Mouse (Mus musculus): ENCODE data around the gene Crhr2. TPM values are rescaled to one million over a fixed set of nuclear protein-coding genes. Genes with fewer than 3 reads are reported as not detected.

Gene Crhr2
- 0.35 and 0.63 TPM in 2 replicates for polyA plus RNA-seq (2015; fragmentation: Nextera tagmentation; extraction: Ambion mirVana)

DNA sequence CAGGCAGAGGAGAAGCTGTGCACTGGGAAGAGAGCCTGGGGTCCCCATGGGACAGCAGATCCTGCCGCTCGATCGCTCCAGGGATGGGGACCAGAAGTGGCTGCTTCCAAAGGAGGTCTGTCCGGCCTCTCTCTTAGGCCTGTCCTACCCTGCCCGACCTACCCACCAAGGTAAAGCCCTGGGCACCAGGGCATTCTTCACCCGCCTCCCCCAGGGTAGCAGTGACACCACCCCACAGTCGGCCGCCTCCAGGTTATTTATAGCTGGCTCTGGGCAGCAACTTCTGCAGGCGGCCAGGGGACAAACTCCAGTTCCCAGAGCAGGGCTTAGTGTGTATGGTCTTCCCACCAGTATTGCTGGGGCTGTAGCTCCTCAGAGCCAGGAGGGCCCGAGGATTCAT is at the start of gene Crhr2:
Gene Crhr2, minus strand, starts transcription at position 223 of the 400 bp plus-strand sequence.
- WGBS = 76% methylated on average over 10 of the region's 10 CpGs
- Histone ChIP-seq H3K4me1 (no peaks in the 10 kb centered on the region), H3K4me3 (replicated peaks) (no peak within 1 kb of the TSS), H3K4me2 (no peak within 1 kb of the TSS), H3K36me3 (no peaks in the 10 kb centered on the region), H3K27ac (no peak within 1 kb of the TSS), H3K9ac (no peak within 1 kb of the TSS), H3K27me3 (replicated peaks) (no peaks in the 10 kb centered on the region), H3K9me3 (no peaks in the 10 kb centered on the region)
- ATAC-seq (ENCODE audit: insufficient read depth, low FRiP score, low read depth) = no peak

DNA sequence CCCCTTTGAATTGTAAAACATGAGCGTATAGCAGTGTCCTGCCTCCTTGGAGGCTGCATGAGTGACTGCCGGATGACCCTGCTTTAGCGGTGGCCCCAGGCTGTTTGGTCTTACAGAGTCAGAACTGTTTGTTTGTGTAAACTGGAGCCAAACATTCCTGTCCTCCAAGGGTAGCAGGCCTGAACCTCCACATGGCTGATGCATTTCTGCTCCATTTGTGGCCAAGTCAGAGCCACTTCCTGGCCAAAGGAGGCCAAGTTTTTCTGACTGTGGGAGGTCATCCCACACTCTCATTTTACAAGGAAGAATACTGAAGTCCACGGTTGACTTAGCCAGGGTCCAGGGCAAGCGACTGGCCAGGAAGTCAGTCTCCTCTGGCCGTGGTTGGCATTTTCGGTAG is 46.7 kb upstream of the Crhr2 start:
- no peak for ATAC-seq (ENCODE audit: insufficient read depth, low FRiP score, low read depth)
- Histone ChIP-seq H3K4me3 (replicated peaks) (no peak overlapping the region), H3K9me3 (no peaks in the 10 kb centered on the region), H3K9ac (no peak overlapping the region), H3K36me3 (no peaks in the 10 kb centered on the region), H3K4me1 (no peaks in the 10 kb centered on the region), H3K27ac (no peak overlapping the region), H3K27me3 (replicated peaks) (no peaks in the 10 kb centered on the region), H3K4me2 (no peak overlapping the region)
- 68% methylated on average over 7 of the region's 7 CpGs for WGBS

DNA sequence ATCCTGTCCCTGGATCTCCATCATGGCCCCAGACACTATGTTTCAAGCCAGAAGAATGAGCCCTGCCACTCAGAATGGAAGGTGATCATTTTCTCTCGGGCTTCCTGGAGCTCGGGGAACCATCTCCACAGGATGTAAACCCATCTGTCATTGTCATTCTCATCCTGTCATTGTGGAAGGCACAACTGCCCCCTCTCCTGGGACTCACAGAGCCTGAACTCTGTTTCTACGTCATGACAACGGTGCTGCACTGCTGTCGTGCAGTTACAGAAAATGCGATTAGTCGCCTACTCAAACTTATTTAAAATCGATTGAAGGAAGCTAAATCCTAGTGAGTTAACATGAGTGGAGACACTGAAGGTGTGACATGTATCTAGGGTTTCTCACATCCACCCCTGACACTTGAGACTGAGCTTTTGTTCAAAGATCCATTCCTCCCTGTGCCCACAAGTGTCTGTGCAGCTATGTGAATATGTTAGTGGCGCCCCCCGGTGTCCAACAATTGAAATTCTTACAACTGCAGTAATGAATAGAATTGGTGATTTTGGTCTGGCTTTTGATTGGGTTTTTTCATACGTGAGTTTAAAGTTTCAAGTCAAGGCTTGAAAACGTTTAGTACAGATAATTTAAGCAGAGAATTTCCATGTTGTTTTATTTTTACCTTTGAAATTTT is 44.4 kb upstream of the Crhr2 start:
- Histone ChIP-seq H3K4me1 (no peaks in the 10 kb centered on the region), H3K4me3 (replicated peaks) (no peak overlapping the region), H3K27me3 (replicated peaks) (no peaks in the 10 kb centered on the region), H3K9me3 (no peaks in the 10 kb centered on the region), H3K27ac (no peak overlapping the region), H3K36me3 (no peaks in the 10 kb centered on the region), H3K9ac (no peak overlapping the region), H3K4me2 (no peak overlapping the region)
- 39% methylated on average over 12 of the region's 12 CpGs for WGBS
- ATAC-seq (ENCODE audit: insufficient read depth, low FRiP score, low read depth) = no peak

DNA sequence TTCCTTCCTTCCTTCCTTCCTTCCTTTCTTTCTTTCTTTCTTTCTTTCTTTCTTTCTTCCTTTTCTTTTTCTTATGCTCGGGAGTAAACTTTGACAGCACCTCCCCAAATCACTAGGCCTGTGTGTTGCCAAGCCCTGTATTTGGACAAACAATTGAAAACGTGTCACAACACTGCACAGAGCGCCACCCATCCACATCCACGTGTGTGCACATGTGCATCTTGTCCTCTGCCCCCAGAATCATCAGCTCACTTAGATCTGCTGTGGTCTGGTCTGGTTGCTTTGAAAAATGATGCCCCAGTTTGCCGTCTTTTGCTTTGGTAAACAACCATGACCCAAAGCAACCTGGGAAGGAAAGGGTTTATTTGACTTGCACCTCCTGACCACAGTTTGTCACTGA is 43.1 kb upstream of the Crhr2 start:
- Histone ChIP-seq H3K4me3 (replicated peaks) (no peak overlapping the region), H3K27me3 (replicated peaks) (no peaks in the 10 kb centered on the region), H3K4me1 (no peaks in the 10 kb centered on the region), H3K9me3 (no peaks in the 10 kb centered on the region), H3K27ac (no peak overlapping the region), H3K4me2 (no peak overlapping the region), H3K36me3 (no peaks in the 10 kb centered on the region), H3K9ac (no peak overlapping the region)
- 32% methylated on average over 5 of the region's 5 CpGs for WGBS
- ATAC-seq (ENCODE audit: insufficient read depth, low FRiP score, low read depth) = no peak

DNA sequence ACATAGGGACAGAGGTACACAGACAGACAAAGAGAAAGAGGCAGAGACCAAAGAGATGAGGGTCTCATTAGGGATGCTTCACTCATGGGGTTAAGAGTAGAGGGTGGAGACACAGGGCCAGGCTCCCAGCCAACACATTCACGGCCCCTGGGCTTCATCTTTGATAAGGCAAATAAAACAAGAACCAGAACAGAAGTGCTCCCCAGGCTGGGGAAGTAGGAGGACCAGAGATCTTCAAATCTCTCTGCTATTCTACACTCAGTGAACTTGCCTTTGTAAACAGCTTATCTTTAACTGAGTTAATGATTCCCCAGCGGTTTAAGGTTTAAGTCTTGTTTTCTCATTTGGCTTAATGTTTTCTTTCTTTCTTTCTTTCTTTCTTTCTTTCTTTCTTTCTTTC is 42.6 kb upstream of the Crhr2 start:
- Histone ChIP-seq H3K9ac (no peak overlapping the region), H3K27ac (no peak overlapping the region), H3K4me3 (replicated peaks) (no peak overlapping the region), H3K36me3 (no peaks in the 10 kb centered on the region), H3K9me3 (no peaks in the 10 kb centered on the region), H3K27me3 (replicated peaks) (no peaks in the 10 kb centered on the region), H3K4me2 (no peak overlapping the region), H3K4me1 (no peaks in the 10 kb centered on the region)
- WGBS = 29% methylated on average over 2 of the region's 2 CpGs
- 0 out of 2 replicates have a peak, but pooled peaks have one; percentile 33 for ATAC-seq (ENCODE audit: insufficient read depth, low FRiP score, low read depth)

DNA sequence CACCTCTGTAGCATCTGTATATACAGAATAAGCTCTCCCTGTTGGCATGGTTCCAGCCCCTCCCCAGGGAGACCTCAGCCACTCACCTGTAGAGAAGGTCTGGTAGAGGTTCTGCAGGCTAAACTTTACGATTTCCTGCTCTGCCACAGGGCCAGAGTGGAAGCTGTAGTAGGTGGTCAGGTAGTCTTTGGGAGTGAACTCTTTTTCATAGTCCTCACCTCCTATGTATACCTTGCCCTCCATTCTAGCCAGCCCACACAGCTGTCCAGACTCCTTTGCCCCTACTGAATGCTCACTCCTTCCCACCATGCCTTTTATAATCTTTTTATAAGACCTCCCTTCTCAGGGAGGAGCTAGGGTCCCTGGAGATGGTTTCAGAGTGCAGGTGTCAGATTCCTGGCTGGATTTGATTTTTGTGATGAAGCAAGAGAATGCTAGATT is 41.9 kb upstream of the Crhr2 start, which contains the start of gene Inmt:
Gene Inmt, minus strand, starts transcription at position 303 of the 441 bp plus-strand sequence.
- H3K9ac ChIP-seq = no peak within 1 kb of the TSS
- H3K27me3 ChIP-seq (replicated peaks) = no peaks in the 10 kb centered on the region
- ATAC-seq (ENCODE audit: insufficient read depth, low FRiP score, low read depth) = no peak
- no peaks in the 10 kb centered on the region for H3K4me1 ChIP-seq
- H3K36me3 ChIP-seq = no peaks in the 10 kb centered on the region
- H3K4me3 ChIP-seq (replicated peaks) = no peak within 1 kb of the TSS
- no peak within 1 kb of the TSS for H3K4me2 ChIP-seq
- WGBS = 53% methylated on average over 1 of the region's 1 CpGs
- H3K9me3 ChIP-seq = no peaks in the 10 kb centered on the region
- H3K27ac ChIP-seq = no peak within 1 kb of the TSS

DNA sequence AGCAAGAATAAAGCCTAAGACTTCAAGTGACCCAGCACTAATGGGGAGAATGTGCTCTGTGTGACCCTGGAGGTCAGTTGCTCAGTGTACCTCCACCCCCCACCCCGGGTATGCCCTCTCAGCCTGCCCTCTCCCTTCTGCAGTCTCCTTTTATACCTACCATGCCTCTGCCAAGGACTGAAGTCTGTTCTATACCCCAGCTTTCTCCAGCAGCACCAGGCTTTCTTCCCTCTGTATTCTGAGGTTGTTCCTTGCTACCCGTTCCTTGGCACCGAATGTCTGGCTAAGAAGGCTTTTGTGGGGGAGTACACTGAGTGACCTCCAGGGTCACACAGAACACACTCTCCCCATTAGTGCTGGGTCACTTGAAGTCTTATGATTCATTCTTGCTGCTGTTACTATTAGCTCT is 41.1 kb upstream of the Crhr2 start:
- Histone ChIP-seq H3K27ac (no peak overlapping the region), H3K9ac (no peak overlapping the region), H3K9me3 (no peaks in the 10 kb centered on the region), H3K4me2 (no peak overlapping the region), H3K4me3 (replicated peaks) (no peak overlapping the region), H3K4me1 (no peaks in the 10 kb centered on the region), H3K27me3 (replicated peaks) (no peaks in the 10 kb centered on the region), H3K36me3 (no peaks in the 10 kb centered on the region)
- 39% methylated on average over 3 of the region's 3 CpGs for WGBS
- ATAC-seq (ENCODE audit: insufficient read depth, low FRiP score, low read depth) = no peak

DNA sequence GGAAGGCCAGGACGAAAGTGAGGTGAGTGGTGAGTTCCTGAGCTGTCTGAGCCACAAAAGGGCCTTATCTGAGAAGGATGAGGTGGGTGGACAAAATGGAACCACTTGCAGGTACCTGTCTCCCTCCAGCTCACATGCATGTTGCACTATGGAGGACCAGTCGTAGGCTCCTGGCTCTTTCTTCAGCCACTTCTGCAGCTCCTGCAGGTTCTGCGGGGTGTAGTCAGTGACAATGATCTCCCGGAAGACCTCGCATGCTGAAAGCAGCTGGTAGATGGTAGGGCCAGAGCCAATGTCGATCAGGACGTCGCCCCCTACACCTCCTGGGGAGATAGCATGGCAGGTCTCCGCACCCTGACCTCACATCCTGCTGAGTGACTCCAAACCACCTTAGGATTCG is 40.4 kb upstream of the Crhr2 start:
- H3K4me2 ChIP-seq = no peak overlapping the region
- no peak for ATAC-seq (ENCODE audit: insufficient read depth, low FRiP score, low read depth)
- WGBS = 79% methylated on average over 10 of the region's 10 CpGs
- no peaks in the 10 kb centered on the region for H3K4me1 ChIP-seq
- no peak overlapping the region for H3K4me3 ChIP-seq (replicated peaks)
- no peaks in the 10 kb centered on the region for H3K9me3 ChIP-seq
- no peak overlapping the region for H3K27ac ChIP-seq
- no peak overlapping the region for H3K9ac ChIP-seq
- no peaks in the 10 kb centered on the region for H3K36me3 ChIP-seq
- H3K27me3 ChIP-seq (replicated peaks) = no peaks in the 10 kb centered on the region

DNA sequence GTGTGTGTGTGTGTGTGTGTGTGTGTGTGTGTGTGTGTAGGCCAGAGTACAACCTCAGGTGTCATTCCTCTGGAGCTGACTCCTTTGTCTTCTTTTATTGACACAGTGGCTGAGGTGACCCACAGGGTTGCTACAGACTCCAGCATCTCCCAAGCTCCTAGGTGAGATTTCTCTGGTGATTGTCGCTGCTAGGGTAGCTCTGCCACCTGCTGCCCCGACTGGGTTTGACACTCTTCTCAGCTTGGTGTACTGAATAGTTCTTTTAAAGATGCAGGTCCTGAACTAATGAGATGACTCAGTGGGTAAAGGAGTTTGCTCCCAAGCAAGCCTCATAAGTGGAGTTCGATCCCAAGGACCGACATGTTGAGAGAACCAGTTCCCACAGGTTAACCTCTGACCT is 38.8 kb upstream of the Crhr2 start:
- no peak overlapping the region for H3K9ac ChIP-seq
- H3K27ac ChIP-seq = no peak overlapping the region
- H3K36me3 ChIP-seq = no peaks in the 10 kb centered on the region
- no peaks in the 10 kb centered on the region for H3K27me3 ChIP-seq (replicated peaks)
- H3K4me1 ChIP-seq = no peaks in the 10 kb centered on the region
- no peak overlapping the region for H3K4me3 ChIP-seq (replicated peaks)
- ATAC-seq (ENCODE audit: insufficient read depth, low FRiP score, low read depth) = no peak
- WGBS = 51% methylated on average over 4 of the region's 4 CpGs
- no peaks in the 10 kb centered on the region for H3K9me3 ChIP-seq
- no peak overlapping the region for H3K4me2 ChIP-seq

DNA sequence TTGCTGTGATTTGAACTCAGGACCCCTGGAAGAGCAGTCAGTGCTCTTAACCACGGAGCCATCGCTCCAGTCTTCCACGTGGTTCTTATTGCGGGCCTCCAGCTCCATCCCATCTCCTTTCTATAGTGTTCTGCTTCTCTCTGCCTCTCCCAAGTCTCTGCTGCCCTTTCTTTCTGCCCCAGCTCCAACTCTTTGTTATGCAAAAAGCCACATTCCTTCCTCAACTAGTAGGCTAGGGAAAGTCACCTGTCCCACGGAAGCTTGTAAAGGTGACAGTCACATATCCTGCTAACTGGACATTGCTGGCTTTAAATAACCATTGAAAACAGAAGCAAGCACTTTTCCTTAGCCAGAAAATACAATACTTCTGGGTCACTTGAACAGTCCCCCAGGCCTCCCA is 37.0 kb upstream of the Crhr2 start:
- Histone ChIP-seq H3K9me3 (no peaks in the 10 kb centered on the region), H3K27me3 (replicated peaks) (no peaks in the 10 kb centered on the region), H3K4me3 (replicated peaks) (no peak overlapping the region), H3K36me3 (no peaks in the 10 kb centered on the region), H3K4me1 (no peaks in the 10 kb centered on the region), H3K9ac (no peak overlapping the region), H3K4me2 (no peak overlapping the region), H3K27ac (no peak overlapping the region)
- 66% methylated on average over 5 of the region's 5 CpGs for WGBS
- ATAC-seq (ENCODE audit: insufficient read depth, low FRiP score, low read depth) = no peak

DNA sequence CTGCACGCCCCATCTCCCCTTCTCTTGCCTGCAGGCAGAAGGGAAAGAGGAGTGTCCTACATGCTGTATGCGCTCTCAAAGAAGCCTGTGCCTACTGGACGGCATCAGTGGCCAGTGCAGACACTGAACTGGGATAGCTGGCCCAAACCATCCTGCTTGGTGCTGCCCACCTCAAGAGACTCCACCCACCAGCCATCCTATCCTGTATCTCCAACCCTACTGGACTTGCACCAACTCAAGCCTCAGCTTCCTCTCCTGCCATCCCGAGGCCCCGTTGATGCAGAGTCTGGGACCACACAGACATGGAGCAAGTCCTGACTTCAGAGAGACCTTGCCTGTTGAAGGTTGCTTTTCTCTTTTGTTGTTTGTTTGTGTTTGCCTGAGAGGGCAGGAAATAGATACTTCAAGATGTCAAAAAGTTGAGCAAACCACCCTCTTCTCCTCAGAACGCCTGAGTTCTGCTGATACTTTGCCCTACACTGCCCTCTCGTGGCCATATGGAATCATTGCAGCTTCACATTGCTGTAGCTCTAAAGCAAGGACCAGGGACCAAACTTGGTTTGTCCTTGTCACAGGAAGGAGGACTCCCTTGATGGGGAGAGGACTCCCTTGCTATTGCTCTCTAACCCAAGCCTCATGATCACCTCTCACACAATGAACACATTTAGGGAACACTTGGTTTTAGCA is 34.1 kb upstream of the Crhr2 start:
- WGBS = 49% methylated on average over 7 of the region's 7 CpGs
- ATAC-seq (ENCODE audit: insufficient read depth, low FRiP score, low read depth) = peak; percentile 15; the same call in 1 of the 2 replicates

DNA sequence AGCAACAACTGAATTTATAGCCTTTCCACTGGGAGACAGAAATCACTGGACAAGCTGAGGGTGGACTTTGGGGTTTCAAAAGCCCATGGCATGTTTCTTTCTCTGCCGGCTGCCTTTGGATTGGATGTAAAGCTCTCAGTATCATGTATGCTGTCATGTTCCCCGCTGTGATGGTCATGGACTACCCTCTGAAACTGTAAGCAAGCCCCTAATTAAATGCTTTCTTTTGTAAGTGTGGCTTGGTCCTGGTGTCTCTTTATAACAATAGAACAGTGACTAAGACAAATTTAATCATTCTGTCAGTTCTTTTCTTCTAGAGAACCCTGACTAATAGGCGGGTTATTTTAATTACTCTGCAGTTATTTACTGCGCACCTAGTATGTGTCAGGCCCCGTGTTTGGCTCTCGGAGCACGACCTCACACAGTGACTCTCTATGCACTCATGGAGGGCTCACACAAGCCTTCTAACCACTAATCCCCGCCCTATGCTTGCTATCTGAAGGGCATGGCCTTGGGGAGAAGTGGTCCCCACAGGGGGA is 30.3 kb upstream of the Crhr2 start:
- Histone ChIP-seq H3K36me3 (no peaks in the 10 kb centered on the region), H3K4me1 (no peaks in the 10 kb centered on the region), H3K4me2 (no peak overlapping the region), H3K9ac (no peak overlapping the region), H3K9me3 (no peaks in the 10 kb centered on the region), H3K27ac (no peak overlapping the region), H3K27me3 (replicated peaks) (no peaks in the 10 kb centered on the region), H3K4me3 (replicated peaks) (no peak overlapping the region)
- ATAC-seq (ENCODE audit: insufficient read depth, low FRiP score, low read depth) = no peak
- WGBS = 84% methylated on average over 8 of the region's 8 CpGs

More for the DNA sequence above, 34.1 kb upstream of the Crhr2 start:
- no peak overlapping the region for H3K27ac ChIP-seq
- H3K36me3 ChIP-seq = no peaks in the 10 kb centered on the region
- no peak overlapping the region for H3K4me3 ChIP-seq (replicated peaks)
- no peaks in the 10 kb centered on the region for H3K9me3 ChIP-seq
- H3K27me3 ChIP-seq (replicated peaks) = no peaks in the 10 kb centered on the region
- H3K4me2 ChIP-seq = no peak overlapping the region
- H3K4me1 ChIP-seq = no peaks in the 10 kb centered on the region
- no peak overlapping the region for H3K9ac ChIP-seq

Measured in stomach, embryonic 15.5 days (tissue).